18 mouse cellular contexts compared by ENCODE assay signal in the genomic region with DNA sequence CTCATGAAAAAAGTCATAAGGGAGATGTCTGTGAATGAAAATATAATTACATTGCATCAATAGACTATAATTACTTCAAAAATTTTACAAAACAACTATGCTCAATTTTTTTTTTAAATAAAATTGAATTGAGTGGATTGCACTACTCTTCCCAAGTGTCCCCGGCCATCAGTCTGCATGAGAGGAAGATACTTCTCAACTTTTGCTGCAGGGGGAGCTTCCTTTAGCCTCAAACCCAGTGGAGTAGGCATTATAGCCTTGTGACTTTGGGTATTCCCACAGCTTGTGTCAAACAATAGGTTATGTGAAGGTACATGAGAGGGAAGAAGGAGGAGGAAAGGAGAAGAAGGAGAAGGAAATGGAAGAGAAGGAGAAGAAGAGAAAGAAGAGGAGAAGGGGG. TPM values are rescaled to one million over a fixed set of nuclear protein-coding genes. Genes with fewer than 3 reads are reported as not detected.
DNase-seq lines count a peak whose midpoint lies in the region; ATAC-seq and TF ChIP-seq lines count a peak whose summit lies in the region.
"Had no signal": no experiment of that assay in that cellular context is flagged by ENCODE, and none has a peak within 500 bp of the region (broad histone marks: within the 10 kb centered on the region; RNA-seq: fewer than 3 reads in every experiment).

No protein-coding gene starts in this region.

- no peaks in the 10 kb centered on the region for H3K36me3 ChIP-seq in lung, postnatal 0 days (ENCODE audit: insufficient read depth, low read length)
- no peaks in the 10 kb centered on the region for H3K36me3 ChIP-seq in stomach, postnatal 0 days (ENCODE audit: control insufficient read depth, insufficient read depth, low read length)
- H3K36me3 ChIP-seq: embryonic facial prominence, embryonic 10.5 days; G1E; heart, embryonic 12.5 days; hindbrain, embryonic 12.5 days had no signal

- no peak for ATAC-seq in CD4-positive, CD25-positive, alpha-beta regulatory T cell, adult 4 months
- ATAC-seq in lung, postnatal 0 days: no peak
- no peak for ATAC-seq in stomach, postnatal 0 days (ENCODE audit: low FRiP score, low TSS enrichment)
- ATAC-seq: forebrain, embryonic 13.5 days; forebrain, postnatal 0 days; hindbrain, embryonic 16.5 days had no signal

- TF ChIP-seq EP300 in lung, postnatal 0 days (IDR thresholded peaks at IDR 0.05): no peak
- TF ChIP-seq EP300 in stomach, postnatal 0 days (optimal IDR thresholded peaks at IDR 0.05): no peak

- H3K4me2 ChIP-seq in lung, postnatal 0 days (replicated peaks; ENCODE audit: low read depth, low read length): no peak overlapping the region
- no peak overlapping the region for H3K4me2 ChIP-seq in stomach, postnatal 0 days (replicated peaks; ENCODE audit: low read depth)
- H3K4me2 ChIP-seq: forebrain, embryonic 13.5 days; heart, embryonic 12.5 days; hindbrain, embryonic 12.5 days had no signal

- H3K27ac ChIP-seq in lung, postnatal 0 days (ENCODE audit: low read length): no peak overlapping the region
- peak overlapping the region; percentile 95 for H3K27ac ChIP-seq in bone marrow macrophage, adult 2 months (ENCODE audit: insufficient read depth, low read depth, low read length)
- no peak overlapping the region for H3K27ac ChIP-seq in stomach, postnatal 0 days (replicated peaks)
- H3K27ac ChIP-seq: embryonic facial prominence, embryonic 10.5 days; forebrain, embryonic 13.5 days; hindbrain, embryonic 12.5 days had no signal

- 80% methylated on average over 1 of the region's 1 CpGs for WGBS in lung, postnatal 0 days
- 89% methylated on average over 1 of the region's 1 CpGs for WGBS in stomach, postnatal 0 days

- TF ChIP-seq POLR2A in bone marrow macrophage, adult 2 months (IDR thresholded peaks at IDR 0.05; ENCODE audit: borderline replicate concordance, low read depth, low read length): no peak

- H3K9me3 ChIP-seq in lung, postnatal 0 days (ENCODE audit: low read length): no peaks in the 10 kb centered on the region
- H3K9me3 ChIP-seq in stomach, postnatal 0 days (ENCODE audit: control insufficient read depth, low read length): no peaks in the 10 kb centered on the region
- H3K9me3 ChIP-seq: embryonic facial prominence, embryonic 10.5 days; forebrain, embryonic 13.5 days; heart, embryonic 12.5 days; hindbrain, embryonic 12.5 days had no signal

- H3K9ac ChIP-seq in lung, postnatal 0 days (replicated peaks; ENCODE audit: low read depth): no peak overlapping the region
- H3K9ac ChIP-seq in stomach, postnatal 0 days (ENCODE audit: low read length): no peak overlapping the region
- H3K9ac ChIP-seq: forebrain, embryonic 13.5 days; forebrain, postnatal 0 days; heart, embryonic 12.5 days; hindbrain, embryonic 12.5 days had no signal

- no peaks in the 10 kb centered on the region for H3K27me3 ChIP-seq in lung, postnatal 0 days (replicated peaks; ENCODE audit: insufficient read depth, low read length)
- H3K27me3 ChIP-seq in stomach, postnatal 0 days (ENCODE audit: control insufficient read depth, insufficient read depth, low read length): no peaks in the 10 kb centered on the region
- H3K27me3 ChIP-seq: forebrain, embryonic 13.5 days; hindbrain, embryonic 12.5 days had no signal

- H3K4me1 ChIP-seq in lung, postnatal 0 days (ENCODE audit: insufficient read depth, low read depth, low read length): no peaks in the 10 kb centered on the region; the same call in 1 of the 2 replicates
- peaks cover 48% of the 10 kb centered on the region for H3K4me1 ChIP-seq in bone marrow macrophage, adult 2 months (ENCODE audit: control insufficient read depth, insufficient read depth, low read length)
- H3K4me1 ChIP-seq in stomach, postnatal 0 days (replicated peaks; ENCODE audit: control insufficient read depth, insufficient read depth): no peaks in the 10 kb centered on the region
- H3K4me1 ChIP-seq: embryonic facial prominence, embryonic 10.5 days; forebrain, embryonic 13.5 days; hindbrain, embryonic 12.5 days had no signal

- peak; percentile 15; the same call in 1 of the 2 replicates for TF ChIP-seq CTCF in lung, postnatal 0 days (IDR thresholded peaks at IDR 0.05)
- TF ChIP-seq CTCF in bone marrow macrophage, adult 2 months (IDR thresholded peaks at IDR 0.05; ENCODE audit: low read depth, low read length): no peak
- TF ChIP-seq CTCF in stomach, postnatal 0 days (IDR thresholded peaks at IDR 0.05; ENCODE audit: low read depth): 0 out of 2 replicates have a peak, but pooled peaks have one; percentile 8

- H3K4me3 ChIP-seq in lung, postnatal 0 days (ENCODE audit: low read depth, low read length): no peak overlapping the region
- H3K4me3 ChIP-seq in bone marrow macrophage, adult 2 months (ENCODE audit: insufficient read depth, low read length): no peak overlapping the region
- H3K4me3 ChIP-seq in stomach, postnatal 0 days (ENCODE audit: low read depth, low read length): no peak overlapping the region
- H3K4me3 ChIP-seq: embryonic facial prominence, embryonic 10.5 days; forebrain, embryonic 13.5 days; heart, embryonic 12.5 days; hindbrain, embryonic 12.5 days had no signal

- DNase-seq in CD4-positive, CD25-positive, alpha-beta regulatory T cell, adult 2 months (ENCODE audit: low read depth, low spot score): peak; percentile 32
- no peak for DNase-seq in lung, postnatal 0 days (ENCODE audit: low spot score)
- DNase-seq in lung, adult 18-20 months: no peak
- no peak for DNase-seq in stomach, postnatal 0 days (ENCODE audit: low spot score)
- no peak for DNase-seq in layer of hippocampus, postnatal 36 days
- DNase-seq: adrenal gland, postnatal 10 days; cerebellum, adult 2 months; cerebellum, postnatal 10 days; forebrain, postnatal 0 days; gastrocnemius, postnatal 14 days had no signal

RNA-seq across cellular contexts. Expression of a gene that starts 9.3 kb away (rescaled TPM):
- 10 to 100 TPM; 16.8 to 25.7 TPM for polyA plus RNA-seq in CD4-positive, CD25-positive, alpha-beta regulatory T cell, adult 4 months (2017; shearing (Covaris generic))
- 5.6 and 6.8 TPM in 2 replicates for polyA plus RNA-seq in lung, postnatal 0 days (2015; fragmentation: Nextera tagmentation; extraction: Ambion mirVana)
- polyA plus RNA-seq in bone marrow macrophage, adult 2 months (2012; ENCODE audit: insufficient read depth, insufficient read length, missing spikeins): 40.8 and 48.2 TPM in 2 replicates
- polyA plus RNA-seq in stomach, postnatal 0 days (2015; fragmentation: Nextera tagmentation; extraction: Ambion mirVana): 6.1 and 6.7 TPM in 2 replicates
- 10 to 100 TPM; 38.5 to 39.6 TPM for total RNA-seq in layer of hippocampus, postnatal 36 days (2021)
- polyA plus RNA-seq: G1E had no signal
